Mouse (Mus musculus): ENCODE measurements around the gene Srpk2. TPM values are rescaled to one million over a fixed set of nuclear protein-coding genes. Genes with fewer than 3 reads are reported as not detected.

Srpk2 gene
- polyA plus RNA-seq, 1 experiment from 2014 or later: 41.9 TPM

DNA sequence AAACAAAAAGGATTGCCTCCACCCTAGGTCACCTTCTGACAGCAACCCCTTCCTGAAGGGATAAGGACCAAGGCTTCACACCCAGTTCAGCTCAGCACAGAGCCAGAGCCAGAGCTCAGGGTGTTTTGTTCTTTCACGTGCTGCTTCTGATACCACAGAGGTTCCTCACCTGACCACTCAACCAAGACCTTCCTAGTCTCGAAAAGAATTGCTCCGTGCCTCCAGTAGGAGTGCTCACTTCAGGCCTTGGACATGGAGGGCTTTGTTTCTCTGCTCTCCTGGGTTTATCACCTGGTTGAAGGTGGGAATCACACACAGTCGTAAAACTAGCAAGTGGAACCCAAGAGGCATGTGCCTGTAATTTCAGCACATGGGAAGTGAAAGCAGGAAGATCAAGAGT, 46.4 kb downstream of the Srpk2 start:
- ATAC-seq (replicated peaks; ENCODE audit: low FRiP score, low read depth) (no peak), DNase-seq (ENCODE audit: low spot score) (no peak)
- H3K27ac ChIP-seq: no peak overlapping the region
- H3K4me2 ChIP-seq (ENCODE audit: low read length): no peak overlapping the region
- peak; percentile 20; the same call in 1 of the 2 replicates for TF ChIP-seq CTCF (IDR thresholded peaks at IDR 0.05; ENCODE audit: low read depth)
- H3K27me3 ChIP-seq (ENCODE audit: insufficient read depth, low read length): no peaks in the 10 kb centered on the region
- no peaks in the 10 kb centered on the region for H3K36me3 ChIP-seq (ENCODE audit: insufficient read depth, low read length)
- H3K4me3 ChIP-seq (replicated peaks; ENCODE audit: low read depth, low read length): no peak overlapping the region
- H3K4me1 ChIP-seq (replicated peaks; ENCODE audit: insufficient read depth, low read length): no peaks in the 10 kb centered on the region
- H3K9me3 ChIP-seq (replicated peaks; ENCODE audit: low read length): no peaks in the 10 kb centered on the region
- H3K9ac ChIP-seq (ENCODE audit: low read depth, low read length): no peak overlapping the region
- WGBS: 49% methylated on average over 4 of the region's 4 CpGs

- WGBS: 79% methylated on average over 8 of the region's 8 CpGs
Observed at GRCm38 (mm10) chr5:23637337-23637736, 47.1 kb downstream of the Srpk2 start.

GRCm38 (mm10) chr5:23631490-23631889, 52.9 kb downstream of the Srpk2 start:
- Histone ChIP-seq H3K4me1 (replicated peaks; ENCODE audit: insufficient read depth, low read length) (no peaks in the 10 kb centered on the region), H3K27me3 (ENCODE audit: insufficient read depth, low read length) (no peaks in the 10 kb centered on the region), H3K36me3 (ENCODE audit: insufficient read depth, low read length) (no peaks in the 10 kb centered on the region), H3K9me3 (replicated peaks; ENCODE audit: low read length) (no peaks in the 10 kb centered on the region), H3K27ac (no peak overlapping the region), H3K4me3 (replicated peaks; ENCODE audit: low read depth, low read length) (no peak overlapping the region), H3K9ac (ENCODE audit: low read depth, low read length) (no peak overlapping the region), H3K4me2 (ENCODE audit: low read length) (no peak overlapping the region)
- DNase-seq (ENCODE audit: low spot score) (peak; percentile 33), ATAC-seq (replicated peaks; ENCODE audit: low FRiP score, low read depth) (no peak)
- 15% methylated on average over 1 of the region's 1 CpGs for WGBS
- TF ChIP-seq CTCF (IDR thresholded peaks at IDR 0.05; ENCODE audit: low read depth): no peak

More at GRCm38 (mm10) chr5:23637337-23637736, 47.1 kb downstream of the Srpk2 start:
- Histone ChIP-seq H3K4me3 (replicated peaks; ENCODE audit: low read depth, low read length) (no peak overlapping the region), H3K9ac (ENCODE audit: low read depth, low read length) (no peak overlapping the region), H3K27me3 (ENCODE audit: insufficient read depth, low read length) (no peaks in the 10 kb centered on the region), H3K27ac (no peak overlapping the region), H3K4me2 (ENCODE audit: low read length) (no peak overlapping the region), H3K36me3 (ENCODE audit: insufficient read depth, low read length) (no peaks in the 10 kb centered on the region), H3K4me1 (replicated peaks; ENCODE audit: insufficient read depth, low read length) (no peaks in the 10 kb centered on the region), H3K9me3 (replicated peaks; ENCODE audit: low read length) (no peaks in the 10 kb centered on the region)
- DNase-seq (ENCODE audit: low spot score): peak; percentile 38
- TF ChIP-seq CTCF (IDR thresholded peaks at IDR 0.05; ENCODE audit: low read depth): no peak
- no peak for ATAC-seq (replicated peaks; ENCODE audit: low FRiP score, low read depth)

- H3K36me3 ChIP-seq (ENCODE audit: insufficient read depth, low read length): no peaks in the 10 kb centered on the region
- H3K9me3 ChIP-seq (replicated peaks; ENCODE audit: low read length): no peaks in the 10 kb centered on the region
- no peaks in the 10 kb centered on the region for H3K27me3 ChIP-seq (ENCODE audit: insufficient read depth, low read length)
- no peak overlapping the region for H3K4me3 ChIP-seq (replicated peaks; ENCODE audit: low read depth, low read length)
- H3K4me2 ChIP-seq (ENCODE audit: low read length): no peak overlapping the region
- WGBS: 83% methylated on average over 5 of the region's 5 CpGs
- no peak for DNase-seq (ENCODE audit: low spot score)
- H3K9ac ChIP-seq (ENCODE audit: low read depth, low read length): no peak overlapping the region
- no peak for ATAC-seq (replicated peaks; ENCODE audit: low FRiP score, low read depth)
- H3K27ac ChIP-seq: no peak overlapping the region
- TF ChIP-seq CTCF (IDR thresholded peaks at IDR 0.05; ENCODE audit: low read depth): no peak
- no peaks in the 10 kb centered on the region for H3K4me1 ChIP-seq (replicated peaks; ENCODE audit: insufficient read depth, low read length)
Observed at GRCm38 (mm10) chr5:23627221-23627620, 57.2 kb downstream of the Srpk2 start.

- ATAC-seq (replicated peaks; ENCODE audit: low FRiP score, low read depth) (no peak), DNase-seq (ENCODE audit: low spot score) (no peak)
- no peak overlapping the region for H3K9ac ChIP-seq (ENCODE audit: low read depth, low read length)
- TF ChIP-seq CTCF (IDR thresholded peaks at IDR 0.05; ENCODE audit: low read depth): no peak
- no peak overlapping the region for H3K4me3 ChIP-seq (replicated peaks; ENCODE audit: low read depth, low read length)
- 82% methylated on average over 2 of the region's 2 CpGs for WGBS
- H3K36me3 ChIP-seq (ENCODE audit: insufficient read depth, low read length): no peaks in the 10 kb centered on the region
- H3K4me1 ChIP-seq (replicated peaks; ENCODE audit: insufficient read depth, low read length): no peaks in the 10 kb centered on the region
- no peaks in the 10 kb centered on the region for H3K9me3 ChIP-seq (replicated peaks; ENCODE audit: low read length)
- no peak overlapping the region for H3K27ac ChIP-seq
- no peak overlapping the region for H3K4me2 ChIP-seq (ENCODE audit: low read length)
- no peaks in the 10 kb centered on the region for H3K27me3 ChIP-seq (ENCODE audit: insufficient read depth, low read length)
Observed at GRCm38 (mm10) chr5:23626173-23626572, 58.2 kb downstream of the Srpk2 start.

DNA sequence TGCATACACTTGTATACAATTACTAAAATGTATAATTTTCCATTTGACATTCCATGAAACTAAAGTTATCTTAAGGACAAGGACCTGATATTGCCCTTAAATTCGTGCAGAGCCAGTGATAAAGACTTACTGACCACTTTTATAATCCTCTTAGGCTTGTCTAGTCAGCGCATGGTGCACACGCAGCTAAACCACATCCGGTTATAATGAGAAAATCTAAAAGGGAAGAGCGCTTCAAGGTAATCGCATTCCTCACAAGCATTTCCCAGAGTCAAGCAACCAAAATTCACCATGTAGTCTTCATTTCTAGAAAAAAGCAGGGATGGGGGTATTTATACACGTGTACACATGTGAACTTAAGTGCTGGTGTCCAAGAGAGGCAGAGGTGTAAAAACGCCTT, 63.8 kb downstream of the Srpk2 start:
- Histone ChIP-seq H3K27ac (no peak overlapping the region), H3K9me3 (replicated peaks; ENCODE audit: low read length) (no peaks in the 10 kb centered on the region), H3K9ac (ENCODE audit: low read depth, low read length) (no peak overlapping the region), H3K27me3 (ENCODE audit: insufficient read depth, low read length) (no peaks in the 10 kb centered on the region), H3K4me3 (replicated peaks; ENCODE audit: low read depth, low read length) (no peak overlapping the region), H3K4me2 (ENCODE audit: low read length) (no peak overlapping the region), H3K4me1 (replicated peaks; ENCODE audit: insufficient read depth, low read length) (no peaks in the 10 kb centered on the region), H3K36me3 (ENCODE audit: insufficient read depth, low read length) (no peaks in the 10 kb centered on the region)
- 89% methylated on average over 8 of the region's 8 CpGs for WGBS
- DNase-seq (ENCODE audit: low spot score) (no peak), ATAC-seq (replicated peaks; ENCODE audit: low FRiP score, low read depth) (no peak)
- TF ChIP-seq CTCF (IDR thresholded peaks at IDR 0.05; ENCODE audit: low read depth): no peak

DNA sequence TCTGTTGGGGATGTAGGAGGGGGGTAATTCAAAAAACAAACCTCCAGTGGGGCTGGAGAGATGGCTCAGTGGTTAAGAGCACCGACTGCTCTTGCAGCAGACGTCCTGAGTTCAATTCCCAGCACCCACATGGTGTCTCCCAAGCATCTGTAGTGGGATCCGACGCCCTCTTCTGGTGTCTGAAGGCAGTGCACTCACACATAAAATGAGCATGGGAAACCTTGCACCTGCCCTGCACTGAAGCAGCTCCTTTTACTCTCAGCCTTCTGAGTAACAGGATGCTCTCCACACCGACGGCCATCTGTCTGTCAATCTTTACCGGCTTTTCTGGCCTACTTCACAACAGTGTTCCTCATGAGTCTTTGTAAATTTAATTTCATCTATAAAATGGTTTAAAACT, 65.8 kb downstream of the Srpk2 start:
- no peaks in the 10 kb centered on the region for H3K9me3 ChIP-seq (replicated peaks; ENCODE audit: low read length)
- no peak overlapping the region for H3K9ac ChIP-seq (ENCODE audit: low read depth, low read length)
- no peak for DNase-seq (ENCODE audit: low spot score)
- H3K27me3 ChIP-seq (ENCODE audit: insufficient read depth, low read length): no peaks in the 10 kb centered on the region
- 0 out of 2 replicates have a peak, but pooled peaks have one; percentile 11 for TF ChIP-seq CTCF (IDR thresholded peaks at IDR 0.05; ENCODE audit: low read depth)
- no peak for ATAC-seq (replicated peaks; ENCODE audit: low FRiP score, low read depth)
- H3K4me3 ChIP-seq (replicated peaks; ENCODE audit: low read depth, low read length): no peak overlapping the region
- H3K36me3 ChIP-seq (ENCODE audit: insufficient read depth, low read length): no peaks in the 10 kb centered on the region
- no peak overlapping the region for H3K4me2 ChIP-seq (ENCODE audit: low read length)
- H3K27ac ChIP-seq: no peak overlapping the region
- 0 out of 2 replicates have a peak, but pooled peaks cover 8% of the 10 kb centered on the region for H3K4me1 ChIP-seq (replicated peaks; ENCODE audit: insufficient read depth, low read length)
- WGBS: 98% methylated on average over 7 of the region's 7 CpGs
